Mouse (Mus musculus) liver, embryonic 14 days (tissue): Measurements from ENCODE around the gene Kxd1. TPM values are rescaled to one million over a fixed set of nuclear protein-coding genes. Genes with fewer than 3 reads are reported as not detected.

Source experiments
- polyA plus RNA-seq: library from polyadenylated mRNA; depleted of rRNA; stranded (reverse); fragments of >200 nt; gene quantifications from 2 replicates; pipeline ENCODE4 v1.2.3, GENCODE M21; 2012; rRNA removed

Kxd1 gene
- 24.3 and 30.5 TPM in 2 replicates for polyA plus RNA-seq

DNA sequence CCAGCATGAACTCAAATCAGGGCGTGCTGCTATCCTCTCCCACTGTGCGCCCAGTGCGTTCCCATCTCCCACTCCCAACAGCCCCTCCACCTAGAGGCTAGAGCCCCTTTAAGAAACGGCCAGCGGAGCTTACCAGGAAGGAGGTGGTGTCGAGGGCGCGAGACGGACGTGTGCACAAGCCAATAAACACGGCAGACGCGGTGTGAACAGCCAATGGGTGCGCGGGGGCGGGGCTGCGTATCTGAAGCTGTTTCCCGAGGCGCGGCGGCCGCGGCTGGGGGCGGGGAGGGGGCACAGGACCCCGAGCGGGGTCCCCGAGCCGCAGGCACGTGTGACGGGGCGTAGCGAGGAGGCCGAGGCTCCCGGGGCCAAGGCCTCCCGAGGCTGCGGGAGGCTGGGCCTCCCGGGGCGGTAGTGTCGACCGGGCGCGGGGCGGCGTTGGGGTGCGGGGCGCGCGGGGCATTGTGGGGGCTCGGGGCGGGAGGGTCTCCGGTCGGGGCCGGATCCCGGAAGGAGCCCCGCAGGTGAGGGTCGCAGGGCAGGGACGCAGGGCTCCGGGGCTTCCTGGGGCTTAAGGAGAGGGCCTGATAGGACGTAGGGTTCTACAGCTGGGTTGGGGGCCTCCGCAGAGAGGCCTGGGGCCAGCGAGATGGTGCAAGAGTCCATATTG, at the start of gene Kxd1, which contains the start of gene Fkbp8:
Gene Kxd1, minus strand, starts transcription at position 445 of the 670 bp plus-strand sequence.
Gene Fkbp8, plus strand, starts transcription at position 213 of the 670 bp plus-strand sequence.

GRCm38 (mm10) chr8:70539077-70539813, 11.5 kb upstream of the Kxd1 start, which contains the start of gene Ell:
Ell (plus strand) TSS chr8:70539457.

DNA sequence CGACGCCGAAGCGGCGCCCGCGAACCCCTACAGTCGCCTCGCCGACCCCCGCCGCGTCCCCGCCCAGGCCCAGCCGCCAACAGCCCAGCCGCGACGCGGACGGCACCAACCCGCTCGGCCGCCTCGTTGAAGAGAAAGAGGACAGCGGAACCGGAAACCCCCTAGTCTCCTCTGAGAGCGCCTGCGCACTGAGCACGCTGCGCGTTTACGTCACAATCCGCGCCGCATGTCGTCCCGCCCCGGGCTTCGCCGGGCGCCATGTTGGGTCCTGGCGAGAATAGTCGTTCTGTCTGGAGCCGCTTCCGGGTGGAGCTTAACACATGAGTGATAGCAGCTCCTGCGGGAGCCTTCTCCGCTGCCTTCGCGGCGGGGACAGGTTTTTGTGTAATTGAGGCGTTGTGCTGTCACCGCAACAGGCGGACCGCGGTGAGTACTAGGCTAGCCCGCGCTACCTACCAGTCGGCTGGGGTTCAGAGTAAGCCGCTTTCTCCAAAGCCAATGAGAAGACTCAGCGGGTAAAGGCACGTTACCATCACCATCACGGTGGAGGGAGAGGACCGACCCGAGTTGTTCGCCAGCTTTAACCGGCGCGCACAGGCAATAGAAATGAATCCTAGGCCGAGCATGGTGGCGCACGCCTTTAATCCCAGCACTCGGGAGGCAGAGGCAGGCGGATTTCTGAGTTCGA, 17.4 kb downstream of the Kxd1 start, which contains the start of gene Uba52:
Gene Uba52, minus strand, starts transcription at position 574 of the 688 bp plus-strand sequence.

DNA sequence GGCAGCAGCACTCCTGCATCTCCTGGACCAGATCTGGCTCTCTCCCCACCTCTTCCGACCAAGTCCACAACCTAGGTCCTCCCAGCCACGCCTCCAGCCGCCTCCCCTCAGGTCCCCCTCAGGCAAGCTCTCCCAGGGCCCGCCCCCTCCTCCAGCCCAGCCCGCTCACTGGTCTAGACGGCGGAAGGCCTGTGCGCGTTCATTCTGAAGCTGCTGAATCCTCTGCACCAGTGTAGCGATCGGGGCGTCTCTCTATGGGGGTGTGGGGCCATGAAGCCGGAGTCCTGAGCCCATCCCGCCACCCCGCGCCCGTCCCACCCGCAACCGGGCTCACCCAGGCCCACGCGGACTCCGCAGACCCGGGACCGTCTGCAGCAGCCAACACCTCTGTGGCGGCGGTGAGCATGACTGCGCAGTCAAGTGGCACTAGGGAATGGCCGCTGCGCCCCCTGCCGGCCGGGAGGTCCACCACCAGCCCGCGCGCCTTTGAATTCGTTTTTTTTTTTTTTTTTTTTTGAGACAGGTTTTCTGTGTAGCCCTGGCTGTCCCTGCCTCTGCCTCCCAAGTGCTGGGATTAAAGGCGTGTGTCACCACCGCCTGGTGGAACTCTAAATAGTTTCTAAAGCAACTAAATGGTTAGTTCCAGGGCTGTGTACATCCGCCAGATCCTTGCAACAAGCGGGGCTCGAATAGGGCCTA, 21.3 kb downstream of the Kxd1 start, which contains the start of gene Rex1bd:
Gene Rex1bd, minus strand, starts transcription at position 425 of the 699 bp plus-strand sequence.

DNA sequence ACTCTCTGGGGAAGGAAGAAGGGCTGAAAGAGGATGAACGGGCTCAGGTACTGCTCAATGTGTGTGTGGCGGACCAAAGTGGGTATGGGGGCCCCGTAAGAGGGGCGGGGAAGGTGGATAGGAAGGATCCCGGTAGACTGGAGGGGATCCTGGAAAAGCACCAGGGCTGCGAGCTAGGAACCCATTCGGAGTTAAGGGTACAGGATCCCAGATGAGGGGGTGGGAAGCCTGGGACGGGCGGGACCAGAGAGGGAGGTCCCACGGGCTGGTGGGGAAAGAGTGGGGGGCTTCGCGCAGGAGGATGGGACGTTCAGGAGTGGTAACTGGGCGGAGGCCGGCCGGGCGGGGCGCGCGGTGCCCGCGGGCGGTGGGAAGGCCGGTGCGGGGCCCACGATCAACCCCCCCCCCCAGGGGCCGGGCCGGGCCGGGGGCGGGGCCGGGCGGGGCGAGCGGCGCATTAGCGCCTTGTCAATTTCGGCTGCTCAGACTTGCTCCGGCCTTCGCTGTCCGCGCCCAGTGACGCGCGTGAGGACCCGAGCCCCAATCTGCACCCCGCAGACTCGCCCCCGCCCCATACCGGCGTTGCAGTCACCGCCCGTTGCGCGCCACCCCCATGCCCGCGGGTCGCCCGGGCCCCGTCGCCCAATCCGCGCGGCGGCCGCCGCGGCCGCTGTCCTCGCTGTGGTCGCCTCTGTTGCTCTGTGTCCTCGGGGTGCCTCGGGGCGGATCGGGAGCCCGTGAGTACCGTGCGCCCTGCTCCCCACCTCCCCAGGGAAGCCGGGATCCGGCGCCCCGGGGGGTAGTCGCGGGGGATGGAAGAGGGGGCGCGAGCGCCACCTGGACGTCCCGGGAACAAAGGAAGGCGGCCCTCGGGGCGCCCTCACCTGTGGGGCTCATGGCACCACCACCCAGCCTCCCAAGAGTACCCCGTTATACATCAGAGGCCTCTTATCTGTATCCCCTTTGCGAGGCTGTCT, 34.8 kb downstream of the Kxd1 start, which contains the start of gene Crlf1:
Gene Crlf1, plus strand, starts transcription at position 495 of the 977 bp plus-strand sequence.

GRCm38 (mm10) chr8:70486941-70487520, 40.7 kb downstream of the Kxd1 start, which contains the start of gene Tmem59l:
Tmem59l (minus strand) TSS chr8:70487358.

DNA sequence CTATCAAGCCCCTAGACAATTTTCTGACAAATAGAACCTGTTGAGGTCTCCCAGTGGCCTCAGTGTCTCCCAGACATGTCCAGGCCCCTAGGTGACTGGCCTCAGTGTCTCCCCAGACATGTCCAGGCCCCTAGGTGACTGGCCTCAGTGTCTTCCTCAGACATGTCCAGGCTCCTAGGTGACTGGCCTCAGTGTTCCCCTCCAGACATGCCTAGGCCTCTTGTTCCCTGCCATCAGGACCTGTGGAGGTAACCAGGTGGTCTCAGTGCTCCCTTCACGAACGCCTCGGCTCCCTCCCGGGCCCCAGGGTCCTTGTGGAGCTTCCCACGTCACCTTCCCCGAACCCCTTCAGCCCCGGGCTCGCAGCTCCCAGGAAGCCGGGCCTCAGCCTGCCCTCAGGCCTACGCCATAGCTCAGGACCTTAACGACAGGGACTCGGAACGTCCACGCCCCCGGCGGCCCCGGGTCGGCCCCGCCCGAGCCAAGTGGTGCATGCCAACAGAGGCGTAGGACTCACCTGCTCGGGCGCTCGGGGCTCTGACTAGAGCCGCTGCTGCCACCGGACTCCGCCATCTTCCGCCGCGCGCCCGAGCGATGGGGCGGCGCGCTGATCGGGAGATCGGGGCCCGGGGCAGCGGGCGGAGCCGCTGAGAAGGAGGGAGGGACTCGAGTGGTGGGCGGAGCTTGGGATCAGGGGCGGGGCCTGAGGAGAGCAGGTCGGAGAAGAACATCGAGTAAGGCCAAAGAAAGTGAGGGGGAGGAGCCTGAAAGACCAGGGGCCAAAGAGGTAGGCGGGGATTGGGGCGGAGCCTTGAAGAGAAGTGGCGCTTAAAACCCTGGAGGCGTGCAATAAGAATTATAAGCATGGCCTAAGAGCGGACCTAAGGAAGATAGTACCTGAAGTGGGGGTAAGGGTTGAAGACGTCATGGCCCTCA, 51.2 kb downstream of the Kxd1 start, which contains the start of gene Klhl26:
Gene Klhl26, minus strand, starts transcription at position 636 of the 936 bp plus-strand sequence.

Other genes starting within 250 kb of the Kxd1 start
- 5.7 and 6.2 TPM in 2 replicates for gene Homer3, start 245.1 kb downstream of the Kxd1 start, polyA plus RNA-seq
- gene Ddx49, start 225.5 kb downstream of the Kxd1 start, polyA plus RNA-seq = 20.7 and 21.4 TPM in 2 replicates
- gene Cope, start 225.4 kb downstream of the Kxd1 start, polyA plus RNA-seq = 126 and 139 TPM in 2 replicates
- 0.09 and 0.14 TPM in 2 replicates for gene Cers1, start 212.2 kb downstream of the Kxd1 start, polyA plus RNA-seq
- 0.02 and 0.09 TPM in 2 replicates for gene Gdf1, start 198.1 kb downstream of the Kxd1 start, polyA plus RNA-seq
- gene Upf1, start 174.7 kb downstream of the Kxd1 start, polyA plus RNA-seq = 10.6 and 15.5 TPM in 2 replicates
- gene Comp, start 154.4 kb downstream of the Kxd1 start, polyA plus RNA-seq = 0.36 and 0.40 TPM in 2 replicates
- 3.4 and 4.1 TPM in 2 replicates for gene Crtc1, start 88.4 kb downstream of the Kxd1 start, polyA plus RNA-seq
- gene Klhl26, start 51.0 kb downstream of the Kxd1 start, polyA plus RNA-seq = 5.5 and 6.0 TPM in 2 replicates
- 0.01 and 0.07 TPM in 2 replicates for gene Tmem59l, start 40.6 kb downstream of the Kxd1 start, polyA plus RNA-seq
- gene Crlf1, start 34.8 kb downstream of the Kxd1 start, polyA plus RNA-seq = 1.6 and 2.2 TPM in 2 replicates
- 51.3 and 56.0 TPM in 2 replicates for gene Rex1bd, start 21.2 kb downstream of the Kxd1 start, polyA plus RNA-seq
- 769 and 923 TPM in 2 replicates for gene Uba52, start 17.2 kb downstream of the Kxd1 start, polyA plus RNA-seq
- gene Fkbp8, start 232 bp downstream of the Kxd1 start, polyA plus RNA-seq = 133 and 144 TPM in 2 replicates
- 8.4 and 8.6 TPM in 2 replicates for gene Ell, start 11.5 kb upstream of the Kxd1 start, polyA plus RNA-seq
- 53.0 and 63.5 TPM in 2 replicates for gene Isyna1, start 66.4 kb upstream of the Kxd1 start, polyA plus RNA-seq
- 34.5 and 34.9 TPM in 2 replicates for gene Ssbp4, start 80.9 kb upstream of the Kxd1 start, polyA plus RNA-seq
- gene Lrrc25, start 88.2 kb upstream of the Kxd1 start, polyA plus RNA-seq = 3.7 and 5.1 TPM in 2 replicates
- gene Gdf15, start 104.5 kb upstream of the Kxd1 start, polyA plus RNA-seq = 5.7 and 5.9 TPM in 2 replicates
- gene Pgpep1, start 132.4 kb upstream of the Kxd1 start, polyA plus RNA-seq = 7.8 and 8.5 TPM in 2 replicates
- 130 and 135 TPM in 2 replicates for gene Lsm4, start 145.3 kb upstream of the Kxd1 start, polyA plus RNA-seq
- 26.4 and 29.1 TPM in 2 replicates for gene Jund, start 171.0 kb upstream of the Kxd1 start, polyA plus RNA-seq
- gene Iqcn, start 175.5 kb upstream of the Kxd1 start, polyA plus RNA-seq = not detected in 2 replicates
- gene Gm3336, start 190.6 kb upstream of the Kxd1 start, polyA plus RNA-seq = 0.08 TPM in 1 of 2 replicates, not detected in the other
- 1.2 and 1.6 TPM in 2 replicates for gene Pde4c, start 195.8 kb upstream of the Kxd1 start, polyA plus RNA-seq
- gene Rab3a, start 226.7 kb upstream of the Kxd1 start, polyA plus RNA-seq = 2.3 and 2.5 TPM in 2 replicates
- 21.1 and 28.0 TPM in 2 replicates for gene Mpv17l2, start 233.0 kb upstream of the Kxd1 start, polyA plus RNA-seq
- 16.7 and 18.5 TPM in 2 replicates for gene Pik3r2, start 248.8 kb upstream of the Kxd1 start, polyA plus RNA-seq